ENCODE assay signal across 9 mouse cellular contexts in the genomic region with DNA sequence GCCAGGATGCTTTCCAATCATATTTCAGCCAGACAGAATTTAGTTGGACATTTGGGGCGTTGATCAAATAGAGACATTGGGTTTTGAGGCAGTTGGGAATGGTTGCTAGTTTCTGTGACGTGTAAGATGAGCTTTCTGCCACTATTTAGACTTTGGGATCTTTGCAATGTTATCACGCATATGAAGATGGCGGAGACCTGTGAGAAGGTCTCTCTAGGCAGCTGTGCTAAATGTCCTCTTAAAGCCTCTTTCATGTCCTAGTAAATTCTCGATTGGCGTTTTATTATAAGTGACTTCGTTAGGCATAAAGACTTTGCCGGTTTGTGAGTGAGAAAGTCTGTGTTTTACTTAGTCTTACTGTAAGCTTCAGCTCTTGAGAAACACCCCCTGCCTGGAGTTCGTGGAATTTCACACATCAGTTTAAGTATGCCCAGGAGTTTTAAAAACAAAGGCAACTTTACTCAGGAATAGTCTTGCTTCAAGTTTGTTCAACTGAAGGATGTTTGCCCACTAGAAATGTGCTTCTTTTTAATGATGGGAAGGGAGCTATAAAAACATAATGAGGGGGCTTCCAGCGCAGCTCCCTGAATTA.
DNase-seq lines count a peak whose midpoint lies in the region; ATAC-seq and TF ChIP-seq lines count a peak whose summit lies in the region.
"Had no signal": no experiment of that assay in that cellular context is flagged by ENCODE, and none has a peak within 500 bp of the region (broad histone marks: within the 10 kb centered on the region; RNA-seq: fewer than 3 reads in every experiment).

No protein-coding gene starts in this region.

- no peaks in the 10 kb centered on the region for H3K79me2 ChIP-seq in myocyte (ENCODE audit: control insufficient read depth, insufficient read depth)

- peak overlapping the region; percentile 28 for H3K4me2 ChIP-seq in heart, embryonic 11.5 days
- peak overlapping the region; percentile 18; the same call in 1 of the 2 replicates for H3K4me2 ChIP-seq in lung, embryonic 15.5 days
- no peak overlapping the region for H3K4me2 ChIP-seq in embryonic facial prominence, embryonic 15.5 days (replicated peaks)
- H3K4me2 ChIP-seq in myocyte (ENCODE audit: low read depth) = peak overlapping the region; percentile 36
- H3K4me2 ChIP-seq: neural tube, embryonic 12.5 days had no signal

- no peak overlapping the region for H3K27ac ChIP-seq in heart, embryonic 11.5 days (ENCODE audit: low read depth, low read length)
- H3K27ac ChIP-seq in lung, embryonic 15.5 days = no peak overlapping the region
- H3K27ac ChIP-seq in embryonic facial prominence, embryonic 15.5 days (replicated peaks) = peak overlapping the region; percentile 58
- H3K27ac ChIP-seq: hindbrain, embryonic 10.5 days; neural tube, embryonic 12.5 days had no signal

- no peak for ATAC-seq in heart, embryonic 11.5 days (replicated peaks; ENCODE audit: insufficient number of reproducible peaks, low FRiP score, low TSS enrichment)
- ATAC-seq in lung, embryonic 15.5 days (ENCODE audit: borderline replicate concordance, extremely low read depth, low FRiP score, low TSS enrichment) = no peak
- ATAC-seq in embryonic facial prominence, embryonic 15.5 days (ENCODE audit: insufficient number of reproducible peaks, low FRiP score, low TSS enrichment, low read depth) = no peak

- no peak overlapping the region for H3K4me3 ChIP-seq in heart, embryonic 11.5 days (ENCODE audit: low read depth, low read length)
- H3K4me3 ChIP-seq in lung, embryonic 15.5 days = no peak overlapping the region
- H3K4me3 ChIP-seq in embryonic facial prominence, embryonic 15.5 days (replicated peaks) = no peak overlapping the region
- H3K4me3 ChIP-seq in myocyte = no peak overlapping the region
- H3K4me3 ChIP-seq: hindbrain, embryonic 10.5 days; neural tube, embryonic 12.5 days had no signal

- 48% methylated on average over 10 of the region's 10 CpGs for WGBS in heart, embryonic 11.5 days (ENCODE audit: insufficient replicate concordance)
- WGBS in lung, embryonic 15.5 days = 39% methylated on average over 10 of the region's 10 CpGs
- 45% methylated on average over 10 of the region's 10 CpGs for WGBS in embryonic facial prominence, embryonic 15.5 days

- H3K36me3 ChIP-seq in heart, embryonic 11.5 days (ENCODE audit: control insufficient read depth, insufficient read depth, low read length) = no peaks in the 10 kb centered on the region
- H3K36me3 ChIP-seq in lung, embryonic 15.5 days = no peaks in the 10 kb centered on the region
- no peaks in the 10 kb centered on the region for H3K36me3 ChIP-seq in embryonic facial prominence, embryonic 15.5 days
- no peaks in the 10 kb centered on the region for H3K36me3 ChIP-seq in myocyte (ENCODE audit: control insufficient read depth, insufficient read depth)
- H3K36me3 ChIP-seq: hindbrain, embryonic 10.5 days; neural tube, embryonic 12.5 days had no signal

- no peak for TF ChIP-seq POLR2A in myocyte (IDR thresholded peaks at IDR 0.05; ENCODE audit: insufficient read length, low read depth)

- H3K4me1 ChIP-seq in heart, embryonic 11.5 days (ENCODE audit: control insufficient read depth, insufficient read depth, low read length) = peaks cover 3% of the 10 kb centered on the region; the same call in 1 of the 2 replicates
- peaks cover 6% of the 10 kb centered on the region; the same call in 1 of the 2 replicates for H3K4me1 ChIP-seq in lung, embryonic 15.5 days
- H3K4me1 ChIP-seq in embryonic facial prominence, embryonic 15.5 days = peaks cover 22% of the 10 kb centered on the region
- H3K4me1 ChIP-seq: neural tube, embryonic 12.5 days had no signal

- H3ac ChIP-seq in myocyte (ENCODE audit: control insufficient read depth, insufficient read length) = no peak overlapping the region

- no peak for DNase-seq in heart, adult 18-20 months
- DNase-seq in lung, postnatal 14 days = no peak
- DNase-seq in cerebellum, adult 8-10 months = no peak

- no peaks in the 10 kb centered on the region for H3K27me3 ChIP-seq in heart, embryonic 11.5 days (ENCODE audit: control insufficient read depth, insufficient read depth, low read length)
- no peaks in the 10 kb centered on the region for H3K27me3 ChIP-seq in lung, embryonic 15.5 days
- H3K27me3 ChIP-seq in embryonic facial prominence, embryonic 15.5 days = no peaks in the 10 kb centered on the region
- H3K27me3 ChIP-seq in myocyte (ENCODE audit: control insufficient read depth, insufficient read depth, insufficient read length) = no peaks in the 10 kb centered on the region
- H3K27me3 ChIP-seq: neural tube, embryonic 12.5 days had no signal

- H3K9me3 ChIP-seq in heart, embryonic 11.5 days (replicated peaks; ENCODE audit: control insufficient read depth, low read length) = no peaks in the 10 kb centered on the region
- no peaks in the 10 kb centered on the region for H3K9me3 ChIP-seq in lung, embryonic 15.5 days
- H3K9me3 ChIP-seq in embryonic facial prominence, embryonic 15.5 days (replicated peaks) = no peaks in the 10 kb centered on the region
- H3K9me3 ChIP-seq: neural tube, embryonic 12.5 days had no signal

- H3K9ac ChIP-seq in heart, embryonic 11.5 days (ENCODE audit: low read depth, low read length) = no peak overlapping the region
- no peak overlapping the region for H3K9ac ChIP-seq in lung, embryonic 15.5 days
- H3K9ac ChIP-seq in embryonic facial prominence, embryonic 15.5 days = no peak overlapping the region
- H3K9ac ChIP-seq: neural tube, embryonic 12.5 days had no signal

TF ChIP-seq in myocyte, 11 proteins besides CTCF, POLR2A, EP300 and RAD21:
- TF ChIP-seq USF1 (IDR thresholded peaks at IDR 0.05; ENCODE audit: low read depth) = no peak
- TF ChIP-seq SRF (IDR thresholded peaks at IDR 0.05; ENCODE audit: control insufficient read depth, insufficient read length, low read depth) = no peak
- TF ChIP-seq MAX (IDR thresholded peaks at IDR 0.05; ENCODE audit: low read depth) = no peak
- TF ChIP-seq POLR2AphosphoS2 (IDR thresholded peaks at IDR 0.05; ENCODE audit: insufficient read length, low read depth) = no peak
- TF ChIP-seq TCF3 (IDR thresholded peaks at IDR 0.05; ENCODE audit: insufficient read length, low read depth) = no peak
- TF ChIP-seq MYOD1 (IDR thresholded peaks at IDR 0.05; ENCODE audit: control insufficient read depth in 1 of 3, insufficient read length in 2 of 3, low read depth in 2 of 3) = no peak
- TF ChIP-seq MYOG (IDR thresholded peaks at IDR 0.05; ENCODE audit: control insufficient read depth in 1 of 3, insufficient read depth in 1 of 3, insufficient read length in 2 of 3, low read depth in 2 of 3) = no peak
- no peak for TF ChIP-seq E2F4 (IDR thresholded peaks at IDR 0.05; ENCODE audit: insufficient read depth)
- TF ChIP-seq CEBPB (IDR thresholded peaks at IDR 0.05; ENCODE audit: insufficient read depth, poor library complexity, severe bottlenecking) = no peak
- no peak for TF ChIP-seq TCF12 (IDR thresholded peaks at IDR 0.05; ENCODE audit: insufficient read depth, poor library complexity, severe bottlenecking)
- TF ChIP-seq REST (IDR thresholded peaks at IDR 0.05; ENCODE audit: insufficient read depth, insufficient read length) = no peak
